Mouse (Mus musculus) T-helper 17 cell (primary cell): ENCODE measurements at regions not wholly inside any gene's neighbourhood (a gene's known extent, or its start where the extent isn't known, plus 50 kb on each side); places are given as distances from the start of the nearest gene placed in this dataset.
"Not testable (repeated sequence)": the region's sequence is repeated elsewhere in the genome, so short reads cannot be mapped to it uniquely, and the experiment has no call there.

Experiments used
- in situ Hi-C, 2 experiments: fragments of 300-600 bp; cut with MboI, MseI; formaldehyde crosslinking; loops; 1 replicate in 1 of 2; 2 replicates in 1 of 2; pipeline ENCODE4 v1.15.1; 2025; ENCODE audit warnings: high pct_unique_total_duplicates in 2 of 2

DNA sequence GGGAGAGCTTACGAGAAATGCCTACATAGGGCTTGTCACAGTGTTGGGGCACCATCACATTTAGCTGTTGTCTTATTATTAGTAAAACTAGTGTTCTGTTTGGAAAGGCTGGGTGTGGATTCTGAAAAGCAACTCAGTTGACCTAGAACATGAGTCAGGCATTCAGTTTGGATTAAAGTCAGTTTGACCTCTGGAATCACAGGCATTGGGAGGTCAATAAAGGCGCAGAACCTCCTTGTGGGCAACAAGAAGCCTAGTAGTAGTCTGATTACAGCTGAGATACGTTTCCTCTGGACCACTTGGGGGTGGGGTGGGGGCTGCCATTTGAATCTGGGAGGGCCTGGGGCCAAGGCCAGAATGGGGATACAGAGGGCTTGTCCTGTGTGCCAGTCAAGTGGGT, 52.1 kb upstream of the Map3k1 start:
- in situ Hi-C loops, result no loop called here

DNA sequence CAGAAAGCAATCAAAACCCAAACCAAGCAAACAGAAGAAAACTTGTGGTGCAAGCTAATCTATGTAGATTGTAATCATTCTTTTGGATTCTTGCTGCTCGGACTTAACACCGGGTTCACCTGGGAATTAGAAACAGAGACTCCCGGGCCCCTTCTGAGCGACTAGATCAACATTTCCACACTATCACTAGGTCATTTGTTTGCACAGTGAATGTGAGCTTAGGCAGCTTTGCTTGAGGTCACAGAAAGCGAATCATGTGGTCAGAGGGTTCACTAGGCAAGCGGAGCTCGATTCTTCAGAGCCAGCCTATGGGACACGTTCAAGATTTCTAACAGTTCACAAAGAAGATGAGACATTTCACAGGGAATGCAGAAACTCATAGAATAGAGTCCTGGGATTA, 53.5 kb upstream of the Map3k1 start:
- in situ Hi-C loops, result no loop called here

DNA sequence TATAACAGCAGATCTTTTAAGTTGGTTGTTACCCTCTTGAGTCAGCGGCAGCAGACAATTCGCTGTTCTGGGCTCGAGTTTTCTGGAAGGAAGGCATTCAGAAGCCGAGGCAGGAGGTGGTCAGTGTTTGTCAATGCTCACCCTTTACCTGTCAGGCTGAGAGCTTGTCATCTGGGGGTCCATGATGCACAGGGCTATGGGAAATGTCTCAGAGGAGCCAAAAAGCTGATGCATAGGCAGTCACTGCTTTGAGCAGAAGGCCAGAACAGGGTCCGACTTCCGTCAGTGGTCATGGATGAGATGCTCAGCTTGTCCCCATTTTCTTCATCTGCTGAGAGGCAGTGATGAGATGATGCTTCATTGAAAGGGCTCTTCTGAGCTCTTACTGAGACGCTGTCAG, 57.2 kb upstream of the Map3k1 start:
- in situ Hi-C loops, result loop anchor here in 1 of 2 experiments (5.0 kb wide), 1 partner anchor 69 kb away; no protein-coding TSS in a partner anchor

DNA sequence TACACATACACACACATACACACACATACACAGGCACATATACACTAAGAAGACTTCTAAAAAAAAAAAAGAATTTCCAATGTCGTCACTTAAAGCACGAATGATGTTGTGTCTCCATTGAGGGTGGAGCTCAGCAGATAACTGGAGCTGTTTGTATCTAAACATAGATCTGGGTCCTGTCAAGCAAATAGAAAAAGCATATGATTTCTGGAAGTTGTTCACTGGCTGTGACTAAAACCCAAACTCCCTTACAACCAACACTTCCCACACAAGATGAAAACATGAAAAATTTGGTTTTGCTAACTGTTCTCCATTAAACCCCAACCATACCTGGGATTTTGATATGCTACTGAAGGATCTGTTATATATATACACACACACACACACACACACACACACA, 58.5 kb upstream of the Map3k1 start:
- in situ Hi-C loops, result loop anchor here in 1 of 2 experiments (5.0 kb wide), 1 partner anchor 70 kb away; no protein-coding TSS in a partner anchor

DNA sequence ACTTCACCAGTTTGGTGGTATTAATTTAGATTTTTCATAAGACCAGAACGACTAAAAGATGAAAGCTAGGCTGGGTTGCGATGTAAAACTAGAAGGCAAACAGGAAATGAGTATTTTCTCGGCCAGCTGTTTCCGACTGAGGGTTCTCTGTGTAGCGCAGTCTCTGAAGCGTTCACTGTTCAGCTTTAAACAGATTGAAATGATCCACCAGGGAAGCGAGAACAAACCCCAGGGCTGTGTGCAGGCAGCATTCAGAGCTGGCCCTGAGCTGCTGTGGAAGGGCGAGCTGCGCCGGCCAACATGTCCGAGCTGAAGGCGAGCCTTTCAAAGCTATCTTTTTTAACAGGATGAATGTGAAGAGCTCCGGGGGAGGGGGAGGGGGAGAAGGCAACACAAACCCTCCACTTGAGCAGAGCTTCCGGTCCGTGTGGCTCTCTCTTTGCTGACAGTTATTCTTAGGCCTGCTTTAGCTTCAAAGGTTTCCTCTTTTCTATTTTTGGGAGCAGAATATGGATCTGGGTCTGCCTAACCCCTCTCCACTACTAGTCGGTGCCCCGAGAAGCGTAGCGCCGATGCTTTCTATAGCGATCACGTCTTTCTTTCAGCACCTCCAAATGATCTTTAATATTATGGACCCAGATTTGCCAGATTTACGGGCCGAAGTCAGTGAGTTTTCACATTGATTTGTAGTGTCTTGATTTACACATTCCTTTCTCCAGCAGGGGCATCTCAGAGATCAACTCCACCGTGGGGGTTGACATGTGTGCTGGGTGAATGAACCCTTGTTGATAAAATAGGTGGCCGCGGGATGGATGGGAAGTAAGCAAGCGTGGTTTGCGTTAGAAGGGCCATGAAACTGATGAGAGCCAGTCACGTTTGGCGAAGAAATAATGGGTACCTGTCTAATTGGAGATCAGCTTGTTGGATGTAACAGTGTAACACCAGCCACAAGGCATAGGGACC, 59.3 kb upstream of the Map3k1 start:
- in situ Hi-C loops, result loop anchor here in 1 of 2 experiments (5.0 kb wide), 1 partner anchor 71 kb away; no protein-coding TSS in a partner anchor

DNA sequence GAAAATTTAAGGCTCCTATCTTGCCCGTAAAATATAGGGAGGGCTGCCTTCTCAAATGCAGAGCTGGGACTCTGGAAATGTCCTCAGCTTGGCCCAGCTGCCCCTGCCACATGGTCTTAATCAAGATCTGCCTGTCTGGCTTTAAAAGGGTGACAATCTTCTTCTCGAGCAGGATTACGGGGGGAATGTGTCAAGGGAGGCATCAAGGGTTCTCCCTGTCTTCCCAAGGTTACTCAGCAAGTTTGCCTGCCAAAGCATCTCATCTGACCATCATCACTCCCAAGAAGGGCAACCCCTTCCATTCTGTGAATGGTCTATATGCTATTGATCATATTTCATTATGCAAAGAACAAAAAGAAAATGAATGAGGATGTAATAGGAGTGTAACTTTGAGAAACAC, 60.2 kb upstream of the Map3k1 start:
- in situ Hi-C loops, result loop anchor here in 1 of 2 experiments (5.0 kb wide), 1 partner anchor 72 kb away; no protein-coding TSS in a partner anchor

DNA sequence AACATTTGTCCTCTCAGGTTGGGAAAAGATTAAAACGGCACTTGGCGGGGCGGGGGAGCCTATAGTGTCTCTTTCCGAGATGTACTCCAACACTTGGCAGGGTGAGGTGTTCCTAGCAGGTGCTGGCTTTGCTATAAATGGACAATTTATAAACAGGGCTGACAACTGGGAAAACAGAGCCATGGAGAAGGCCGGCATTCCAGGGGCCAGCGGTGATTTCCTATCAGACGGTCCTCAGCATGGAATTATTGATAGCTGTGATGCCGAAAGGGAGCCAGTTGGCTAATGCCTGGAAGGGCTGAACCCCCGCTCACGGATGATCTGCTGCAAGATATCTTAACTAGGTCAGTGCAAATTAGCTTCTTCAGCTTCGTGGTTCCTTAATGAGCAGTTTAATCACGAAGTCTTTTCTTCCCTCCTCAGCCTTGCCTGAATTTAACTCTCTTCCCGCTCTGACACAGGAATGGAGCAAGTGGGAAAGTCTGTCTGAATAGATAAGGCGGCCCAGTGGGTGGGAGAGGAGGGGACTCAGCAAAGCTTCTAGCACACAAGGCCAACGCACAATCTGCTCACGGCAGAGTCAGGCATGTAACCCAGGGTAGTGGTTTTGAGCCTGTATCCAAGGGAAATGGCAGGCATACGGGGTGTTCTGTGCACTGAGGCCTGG, 61.1 kb upstream of the Map3k1 start:
- in situ Hi-C loops, result loop anchor here in 1 of 2 experiments (5.0 kb wide), 1 partner anchor 73 kb away; no protein-coding TSS in a partner anchor

DNA sequence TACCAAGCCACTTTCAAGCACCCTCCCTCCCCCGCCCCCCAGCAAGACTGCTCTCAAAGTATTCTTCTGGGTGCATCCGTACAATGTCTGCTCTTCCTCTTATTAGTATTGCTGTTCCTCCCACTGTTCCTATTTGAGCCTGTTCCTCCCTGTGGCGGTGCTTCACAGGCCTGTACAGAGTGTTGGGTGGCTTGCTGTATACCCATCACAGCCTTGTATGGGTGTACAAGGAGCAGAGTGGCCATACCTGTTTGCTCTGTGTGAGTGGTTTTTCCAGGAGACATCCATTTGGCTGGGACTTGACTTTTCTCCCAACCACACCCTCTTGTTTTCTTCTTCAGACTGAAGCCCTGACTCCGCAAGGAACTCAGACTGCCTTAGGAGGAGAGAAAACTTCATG, 61.7 kb upstream of the Map3k1 start:
- in situ Hi-C loops, result no loop called here

DNA sequence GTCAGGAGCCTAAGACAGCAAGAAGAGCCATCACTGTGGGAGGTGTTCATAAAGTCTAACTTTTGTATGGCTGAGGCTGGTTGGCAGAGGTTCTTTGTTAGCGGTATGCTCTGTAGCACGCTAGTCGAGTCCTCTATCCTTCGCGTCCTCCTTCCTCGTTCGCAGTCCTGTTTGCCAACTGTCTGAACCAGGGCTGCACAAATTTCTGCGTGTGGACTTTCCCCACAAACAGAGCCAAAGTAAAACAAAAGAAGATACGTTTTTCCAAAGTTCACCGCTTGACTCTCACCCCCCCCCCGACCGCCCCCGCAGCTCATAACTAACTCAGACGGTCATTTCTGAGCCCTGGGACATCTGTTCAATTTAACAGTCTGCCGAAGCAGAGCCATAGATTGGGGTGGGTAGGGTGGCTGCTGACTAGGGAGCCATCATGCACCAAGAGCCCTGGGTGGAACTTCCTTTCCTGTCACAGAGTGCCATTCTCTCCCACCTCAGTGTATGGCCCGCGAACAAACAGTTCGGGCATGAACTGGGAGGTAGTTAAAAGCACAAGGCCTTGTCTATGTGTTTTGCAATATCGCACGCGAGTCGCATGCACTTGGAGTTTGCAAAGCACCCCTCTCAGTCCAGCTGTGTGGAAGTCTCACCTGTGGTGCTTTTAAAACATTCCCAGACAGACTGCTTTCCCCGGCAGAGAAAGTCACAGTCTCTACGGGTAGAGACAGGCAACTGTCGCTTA, 63.0 kb upstream of the Map3k1 start:
- in situ Hi-C loops, result no loop called here

DNA sequence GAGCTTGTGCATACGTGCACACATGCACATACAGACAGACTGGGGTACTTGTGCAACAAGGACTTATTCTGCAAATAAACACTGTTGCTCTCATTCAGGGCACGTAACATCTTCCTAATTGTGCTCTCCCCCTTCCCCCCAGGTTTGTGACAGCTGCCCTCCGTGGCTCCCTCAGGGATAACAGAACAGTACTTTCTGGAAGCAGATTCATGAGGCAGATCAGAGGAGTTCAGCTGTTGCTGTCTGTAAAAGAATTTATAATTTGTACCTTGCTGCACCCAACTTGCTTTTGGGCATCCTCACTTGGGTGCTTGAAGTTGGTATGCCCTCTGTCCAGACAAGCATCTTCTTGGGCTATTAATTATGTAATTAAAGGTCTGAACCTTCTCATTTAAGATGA, 65.5 kb upstream of the Map3k1 start:
- in situ Hi-C loops, result no loop called here

DNA sequence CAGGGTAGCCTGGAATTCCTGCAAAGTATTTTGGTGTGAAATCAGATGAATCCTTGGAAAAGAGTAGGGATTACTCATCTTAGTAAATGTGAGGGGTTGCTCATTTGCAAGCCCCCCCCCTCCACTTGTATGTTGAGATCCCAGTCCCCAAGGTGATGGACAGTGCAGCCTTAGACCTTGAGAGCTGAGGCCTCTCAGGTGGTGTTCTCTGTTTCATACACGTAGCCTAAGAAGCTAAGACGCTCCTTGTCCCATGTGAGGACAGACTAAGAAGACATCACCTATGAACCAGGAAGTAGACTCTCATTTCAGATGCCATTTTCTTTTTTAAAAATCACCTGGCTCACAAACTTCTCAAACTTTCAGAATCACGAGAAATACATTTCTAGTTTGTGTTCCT, 67.6 kb upstream of the Map3k1 start:
- in situ Hi-C loops, result no loop called here

DNA sequence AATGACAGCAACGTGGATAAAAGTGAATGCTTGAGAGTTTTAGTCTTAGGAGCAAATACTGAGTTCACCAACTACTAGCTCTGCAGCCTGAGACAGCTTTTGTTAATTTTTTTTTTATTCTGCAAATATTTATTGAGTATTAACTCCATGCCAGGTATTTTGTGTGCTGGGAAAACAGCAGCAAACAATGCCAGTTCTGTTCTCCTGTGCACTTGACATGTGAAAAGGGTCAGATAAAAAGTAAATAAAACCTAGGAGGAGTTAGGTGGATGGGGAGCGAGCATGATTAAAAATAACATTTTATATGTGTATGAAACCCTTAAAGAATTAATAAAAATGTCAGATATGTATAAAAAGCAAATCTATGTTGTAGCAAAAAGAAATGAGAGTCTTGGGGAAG, 68.1 kb upstream of the Map3k1 start:
- in situ Hi-C loops, result no loop called here

DNA sequence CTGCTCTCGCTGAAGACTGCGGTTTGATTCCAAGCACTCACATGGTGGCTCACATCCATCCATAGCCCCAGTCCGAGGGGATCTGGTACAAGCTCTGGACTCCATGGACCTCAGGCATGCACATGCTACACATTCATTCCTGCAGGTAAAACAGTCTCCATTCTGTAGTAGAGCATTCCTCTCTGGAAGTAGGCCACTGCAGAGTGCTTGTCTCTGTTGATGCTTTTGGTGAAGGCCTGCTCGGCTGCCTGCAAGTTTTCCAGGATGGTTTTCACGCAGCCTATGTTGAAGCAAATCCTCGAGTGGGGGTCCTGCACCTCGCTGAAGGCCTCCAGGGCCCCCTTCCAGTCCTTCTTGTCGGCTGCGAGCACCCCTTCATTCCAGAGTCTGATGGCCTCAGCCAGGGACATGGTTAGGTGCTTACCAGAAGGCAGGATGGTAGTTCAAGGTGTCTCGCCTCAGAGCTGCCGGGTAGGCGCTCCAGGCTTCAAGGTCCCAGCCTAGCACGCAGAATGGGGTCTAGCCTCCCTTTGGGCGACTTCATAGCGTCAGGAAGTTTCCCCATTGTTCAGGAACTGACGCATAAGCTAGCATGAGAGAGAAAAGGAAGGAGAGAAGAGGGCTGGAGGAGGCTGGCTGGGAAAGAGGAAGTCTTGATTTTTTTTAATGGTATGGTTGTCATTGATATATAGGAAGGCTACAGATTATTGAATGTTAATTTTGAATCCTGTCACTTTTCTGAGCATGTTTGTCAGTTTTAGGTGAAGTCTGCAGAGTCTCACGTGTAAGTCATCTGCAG, 75.2 kb upstream of the Map3k1 start:
- in situ Hi-C loops, result not testable (repeated sequence)

DNA sequence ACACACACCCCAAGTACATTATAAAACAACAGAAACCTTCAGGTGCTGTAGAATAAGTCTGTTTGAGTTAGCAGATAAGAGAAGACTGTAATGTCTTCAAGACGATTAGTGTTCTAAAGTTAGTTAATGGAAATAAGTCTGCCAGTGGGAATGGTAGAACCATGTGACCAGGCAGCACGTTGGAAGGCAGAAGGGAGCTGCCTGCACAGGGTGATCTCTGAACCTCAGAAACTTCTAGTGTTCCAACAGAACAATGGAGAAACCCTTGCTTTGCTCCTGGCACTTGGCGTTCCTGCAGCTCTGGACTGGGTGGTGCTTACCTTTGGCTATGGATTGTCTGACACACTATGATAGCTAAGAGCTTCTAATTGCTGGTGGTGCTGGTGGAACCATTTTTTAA, 82.0 kb upstream of the Map3k1 start:
- in situ Hi-C loops, result no loop called here

DNA sequence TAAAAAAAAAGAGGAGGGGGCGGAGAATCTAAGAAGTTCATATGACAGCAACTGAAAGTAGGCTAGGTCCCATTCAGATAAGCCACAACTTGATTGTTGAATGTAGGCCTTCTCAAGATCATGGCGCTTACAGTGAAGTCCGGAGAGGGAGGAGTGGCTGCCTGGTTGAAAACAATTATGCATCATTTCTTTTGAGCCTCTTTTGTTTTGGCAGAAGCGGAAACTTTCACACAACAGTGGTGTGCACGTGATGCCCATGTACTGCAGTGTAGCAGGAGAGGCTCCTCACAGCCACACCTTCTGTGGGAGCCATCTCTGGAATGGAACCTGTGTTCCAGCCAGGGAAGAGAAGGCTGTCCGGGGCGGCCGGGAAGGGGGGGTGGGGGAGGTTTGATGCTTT, 83.3 kb upstream of the Map3k1 start:
- in situ Hi-C loops, result no loop called here

DNA sequence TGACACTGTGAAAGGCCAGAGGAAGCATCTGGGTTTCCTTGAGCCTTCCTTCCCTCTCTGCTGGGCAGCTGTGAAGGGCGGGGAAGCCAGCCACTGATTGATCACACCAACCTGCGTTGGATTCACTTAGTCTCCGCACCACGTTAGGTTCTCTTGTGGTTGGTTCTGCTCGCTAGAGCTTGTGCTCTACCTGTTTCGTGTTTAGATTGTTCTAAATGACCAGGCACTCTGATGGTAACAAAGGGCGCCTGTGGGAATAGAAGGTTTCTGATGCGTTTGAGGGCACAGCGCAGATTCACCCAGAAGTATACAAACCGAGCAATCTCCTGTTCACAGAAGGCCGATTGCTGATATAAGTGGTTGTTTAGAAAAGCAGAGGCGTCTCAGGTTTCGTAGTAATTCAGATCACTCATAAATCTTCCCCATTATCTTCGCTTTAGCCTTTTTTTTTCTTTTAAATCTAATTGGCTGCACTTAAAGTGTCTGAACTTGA, 84.5 kb upstream of the Map3k1 start:
- in situ Hi-C loops, result no loop called here

DNA sequence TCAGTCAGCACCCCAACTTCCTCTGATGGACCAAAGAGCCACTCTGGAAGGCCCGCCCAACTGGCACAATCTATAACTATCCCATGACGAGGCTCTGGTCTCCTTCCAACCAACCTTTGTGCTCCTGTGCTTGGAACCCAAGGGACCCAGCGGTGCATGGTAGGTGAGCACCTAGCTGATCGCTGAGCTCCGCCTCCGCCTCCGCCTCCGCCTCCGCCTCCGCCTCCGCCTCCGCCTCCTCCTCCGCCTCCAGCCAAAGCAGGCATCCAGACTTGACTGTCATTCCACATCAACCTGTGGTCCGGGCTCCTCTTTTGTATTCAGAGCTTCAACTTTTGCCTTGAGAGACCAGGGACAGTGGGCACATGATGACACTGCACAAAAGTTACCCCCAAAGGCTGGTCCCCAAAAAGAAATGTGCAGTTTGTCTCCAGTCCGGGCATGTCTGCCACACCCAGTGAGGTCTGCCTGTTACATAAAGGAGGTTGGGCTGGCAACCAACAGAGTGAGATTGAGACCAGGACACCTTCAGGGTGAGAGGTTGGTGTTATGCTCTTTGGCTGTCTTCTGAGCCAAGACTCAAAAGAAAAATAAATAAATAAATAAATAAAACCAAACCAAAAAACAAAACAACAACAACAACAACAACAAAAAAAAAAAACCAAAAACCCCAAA, 86.1 kb upstream of the Map3k1 start:
- in situ Hi-C loops, result no loop called here

DNA sequence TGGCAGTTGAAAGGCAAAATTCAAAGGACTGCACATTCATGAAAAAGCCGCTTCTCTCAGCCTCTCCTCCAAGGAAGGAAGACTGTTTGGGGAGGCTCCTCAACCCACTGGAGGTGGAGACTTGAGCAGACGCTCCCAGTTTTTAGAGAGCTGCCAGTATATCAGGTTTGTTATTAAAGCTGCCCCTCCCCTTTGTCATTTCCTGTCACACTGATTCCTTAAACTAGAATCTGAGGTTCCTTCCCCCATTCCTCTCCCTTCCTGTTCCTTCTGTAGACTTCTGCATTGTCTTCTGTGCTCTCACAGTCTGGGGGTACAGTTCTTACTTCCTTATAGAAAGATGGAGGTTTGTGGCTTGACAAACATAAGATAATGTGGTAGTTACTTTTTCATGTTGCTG, 87.5 kb upstream of the Map3k1 start:
- in situ Hi-C loops, result no loop called here

DNA sequence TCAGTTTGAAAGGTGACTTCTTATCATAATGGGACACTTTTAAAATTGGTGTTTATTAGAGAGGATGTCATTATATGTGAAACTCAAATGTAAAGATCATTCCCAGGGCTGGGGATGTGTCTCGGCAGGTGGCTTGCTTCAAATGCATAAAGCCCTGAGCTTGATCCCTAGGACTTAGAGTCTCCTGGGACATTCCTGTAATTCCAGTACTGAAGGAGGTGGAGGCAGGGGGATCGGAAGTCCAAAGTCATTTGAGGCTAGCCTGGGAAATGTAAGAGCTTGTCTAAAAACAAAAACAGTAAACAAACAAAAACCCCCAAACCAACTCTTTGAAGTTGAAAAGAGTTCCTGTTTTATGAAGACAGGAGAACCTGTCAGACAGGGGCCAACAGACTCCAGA, 94.6 kb upstream of the Map3k1 start:
- in situ Hi-C loops, result no loop called here

DNA sequence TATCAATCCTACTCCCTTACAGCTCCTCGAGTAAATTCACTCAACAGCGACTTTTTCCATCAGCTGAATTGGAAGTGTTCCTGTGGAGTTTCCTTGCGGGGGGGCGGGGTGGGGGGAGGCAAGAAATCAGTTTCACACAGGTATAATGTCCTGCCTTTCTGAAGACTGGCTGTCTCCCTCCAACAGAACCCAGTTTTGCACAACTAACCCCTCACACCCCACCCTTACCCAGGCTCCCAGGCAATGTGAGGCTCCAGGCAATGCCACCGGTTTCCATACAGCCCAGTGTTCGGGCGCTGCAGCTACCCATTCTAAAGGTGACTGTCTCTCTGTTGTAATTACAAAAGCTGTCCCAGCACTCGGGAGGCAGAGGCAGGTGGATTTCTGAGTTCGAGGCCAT, 95.1 kb upstream of the Map3k1 start:
- in situ Hi-C loops, result no loop called here
